In genomic region chr10:17827391-17827790, GRCm38 (mm10) we compare ENCODE assay signal across 8 mouse cellular contexts. TPM values are rescaled to one million over a fixed set of nuclear protein-coding genes. Genes with fewer than 3 reads are reported as not detected.
DNase-seq lines count a peak whose midpoint lies in the region; ATAC-seq and TF ChIP-seq lines count a peak whose summit lies in the region.

No protein-coding gene starts in this region.

- TF ChIP-seq CTCF in lung, embryonic 14.5 days (IDR thresholded peaks at IDR 0.05; ENCODE audit: low read depth), result no peak
- TF ChIP-seq CTCF in lung, postnatal 0 days (IDR thresholded peaks at IDR 0.05), result no peak

- H3K36me3 ChIP-seq in lung, embryonic 14.5 days (ENCODE audit: insufficient read depth), result no peaks in the 10 kb centered on the region
- H3K36me3 ChIP-seq in lung, postnatal 0 days (ENCODE audit: insufficient read depth, low read length), result no peaks in the 10 kb centered on the region
- H3K36me3 ChIP-seq in hindbrain, embryonic 13.5 days, result no peaks in the 10 kb centered on the region
- no peaks in the 10 kb centered on the region for H3K36me3 ChIP-seq in limb, embryonic 15.5 days
- no peaks in the 10 kb centered on the region for H3K36me3 ChIP-seq in stomach, embryonic 15.5 days

- TF ChIP-seq EP300 in lung, postnatal 0 days (IDR thresholded peaks at IDR 0.05), result no peak

- ATAC-seq in lung, embryonic 14.5 days (ENCODE audit: insufficient read depth), result no peak
- ATAC-seq in lung, postnatal 0 days, result no peak
- peak; percentile 49; the same call in 1 of the 2 replicates for ATAC-seq in hindbrain, embryonic 13.5 days (ENCODE audit: low FRiP score)
- ATAC-seq in limb, embryonic 15.5 days (ENCODE audit: insufficient number of reproducible peaks, low FRiP score, low TSS enrichment, low read depth), result no peak
- no peak for ATAC-seq in stomach, embryonic 15.5 days (ENCODE audit: insufficient read depth, low FRiP score, low read depth)

- peak; percentile 18 for DNase-seq in lung, embryonic 14.5 days
- no peak for DNase-seq in lung, postnatal 0 days (ENCODE audit: low spot score)
- no peak for DNase-seq in right cerebral cortex, postnatal 36 days (ENCODE audit: low spot score in 2 of 2)
- no peak for DNase-seq in cerebellum, adult 8-10 months
- no peak for DNase-seq in T-cell, adult 2 months (ENCODE audit: low spot score)

- no peak overlapping the region for H3K27ac ChIP-seq in lung, embryonic 14.5 days (ENCODE audit: low read depth)
- no peak overlapping the region for H3K27ac ChIP-seq in lung, postnatal 0 days (ENCODE audit: low read length)
- H3K27ac ChIP-seq in hindbrain, embryonic 13.5 days, result no peak overlapping the region; the same call in 1 of the 2 replicates
- H3K27ac ChIP-seq in limb, embryonic 15.5 days, result no peak overlapping the region
- no peak overlapping the region for H3K27ac ChIP-seq in stomach, embryonic 15.5 days

- no peaks in the 10 kb centered on the region; the same call in 1 of the 2 replicates for H3K27me3 ChIP-seq in lung, embryonic 14.5 days (ENCODE audit: insufficient read depth, low read length)
- H3K27me3 ChIP-seq in lung, postnatal 0 days (replicated peaks; ENCODE audit: insufficient read depth, low read length), result no peaks in the 10 kb centered on the region
- H3K27me3 ChIP-seq in hindbrain, embryonic 13.5 days, result no peaks in the 10 kb centered on the region
- no peaks in the 10 kb centered on the region for H3K27me3 ChIP-seq in limb, embryonic 15.5 days
- H3K27me3 ChIP-seq in stomach, embryonic 15.5 days (replicated peaks), result no peaks in the 10 kb centered on the region

- peak overlapping the region; percentile 48 for H3K4me2 ChIP-seq in lung, embryonic 14.5 days
- no peak overlapping the region; the same call in 1 of the 2 replicates for H3K4me2 ChIP-seq in lung, postnatal 0 days (replicated peaks; ENCODE audit: low read depth, low read length)
- peak overlapping the region; percentile 48 for H3K4me2 ChIP-seq in hindbrain, embryonic 13.5 days
- peak overlapping the region; percentile 29; the same call in 1 of the 2 replicates for H3K4me2 ChIP-seq in limb, embryonic 15.5 days
- H3K4me2 ChIP-seq in stomach, embryonic 15.5 days, result peak overlapping the region; percentile 37; the same call in 1 of the 2 replicates

- no peaks in the 10 kb centered on the region for H3K9me3 ChIP-seq in lung, embryonic 14.5 days (ENCODE audit: low read depth, low read length)
- H3K9me3 ChIP-seq in lung, postnatal 0 days (ENCODE audit: low read length), result no peaks in the 10 kb centered on the region
- no peaks in the 10 kb centered on the region for H3K9me3 ChIP-seq in hindbrain, embryonic 13.5 days
- H3K9me3 ChIP-seq in limb, embryonic 15.5 days, result no peaks in the 10 kb centered on the region
- H3K9me3 ChIP-seq in stomach, embryonic 15.5 days, result no peaks in the 10 kb centered on the region

- 5% methylated on average over 12 of the region's 12 CpGs for WGBS in lung, embryonic 14.5 days
- WGBS in lung, postnatal 0 days, result 6% methylated on average over 12 of the region's 12 CpGs
- WGBS in hindbrain, embryonic 13.5 days, result 1% methylated on average over 12 of the region's 12 CpGs
- WGBS in limb, embryonic 15.5 days, result 3% methylated on average over 12 of the region's 12 CpGs
- WGBS in stomach, embryonic 15.5 days, result 10% methylated on average over 12 of the region's 12 CpGs

- H3K9ac ChIP-seq in lung, embryonic 14.5 days, result no peak overlapping the region
- no peak overlapping the region for H3K9ac ChIP-seq in lung, postnatal 0 days (replicated peaks; ENCODE audit: low read depth)
- H3K9ac ChIP-seq in hindbrain, embryonic 13.5 days, result no peak overlapping the region
- H3K9ac ChIP-seq in limb, embryonic 15.5 days, result no peak overlapping the region
- H3K9ac ChIP-seq in stomach, embryonic 15.5 days, result no peak overlapping the region

- H3K4me1 ChIP-seq in lung, embryonic 14.5 days (ENCODE audit: insufficient read depth), result no peaks in the 10 kb centered on the region
- H3K4me1 ChIP-seq in lung, postnatal 0 days (ENCODE audit: insufficient read depth, low read depth, low read length), result no peaks in the 10 kb centered on the region
- peaks cover 11% of the 10 kb centered on the region for H3K4me1 ChIP-seq in hindbrain, embryonic 13.5 days (replicated peaks)
- H3K4me1 ChIP-seq in limb, embryonic 15.5 days, result 0 out of 2 replicates have a peak, but pooled peaks cover 6% of the 10 kb centered on the region
- H3K4me1 ChIP-seq in stomach, embryonic 15.5 days, result no peaks in the 10 kb centered on the region

- H3K4me3 ChIP-seq in lung, embryonic 14.5 days (ENCODE audit: low read depth, low read length), result no peak overlapping the region
- H3K4me3 ChIP-seq in lung, postnatal 0 days (ENCODE audit: low read depth, low read length), result no peak overlapping the region
- peak overlapping the region; percentile 16; the same call in 1 of the 2 replicates for H3K4me3 ChIP-seq in hindbrain, embryonic 13.5 days
- H3K4me3 ChIP-seq in limb, embryonic 15.5 days, result peak overlapping the region; percentile 8; the same call in 1 of the 2 replicates
- no peak overlapping the region for H3K4me3 ChIP-seq in stomach, embryonic 15.5 days (replicated peaks)

RNA-seq across cellular contexts. Expression of gene Txlnb, which starts 31.4 kb away (rescaled TPM):
- polyA plus RNA-seq in lung, embryonic 14.5 days (2014; fragmentation: Nextera tagmentation; extraction: Ambion mirVana), result 0.24 and 0.76 TPM in 2 replicates
- 0.30 and 0.51 TPM in 2 replicates for polyA plus RNA-seq in lung, postnatal 0 days (2015; fragmentation: Nextera tagmentation; extraction: Ambion mirVana)
- 2.6 and 3.0 TPM in 2 replicates for polyA plus RNA-seq in hindbrain, embryonic 13.5 days (2015; fragmentation: Nextera tagmentation; extraction: Ambion mirVana)
- 3.5 and 7.4 TPM in 2 replicates for polyA plus RNA-seq in limb, embryonic 15.5 days (2015; fragmentation: Nextera tagmentation; extraction: Ambion mirVana)
- 0.37 and 0.64 TPM in 2 replicates for polyA plus RNA-seq in stomach, embryonic 15.5 days (2015; fragmentation: Nextera tagmentation; extraction: Ambion mirVana)

Comparison
In these comparisons a context has a peak if more than half of its experiments do, and no peak if none do; other contexts are left out.
1. H3K4me3 ChIP-seq: peak in hindbrain, embryonic 13.5 days (single experiment) and limb, embryonic 15.5 days (single experiment); none in lung, embryonic 14.5 days (single experiment), lung, postnatal 0 days (single experiment) and stomach, embryonic 15.5 days (single experiment).